Mouse (Mus musculus) gastrocnemius, adult 2 months (tissue): ENCODE data around the gene Tbc1d1. TPM values are rescaled to one million over a fixed set of nuclear protein-coding genes. Genes with fewer than 3 reads are reported as not detected.

ENCODE experiments used
- DNase-seq: peaks from one replicate; pipeline ENCODE4 v3.0.0; 2022
- H3K27ac ChIP-seq: fragments of 200-600 bp; 2 replicates; pipeline ENCODE4 v1.8.1; 2022; ENCODE audit warnings: mild to moderate bottlenecking
- H3K4me3 ChIP-seq: fragments of 200-600 bp; 2 replicates; pipeline ENCODE4 v1.8.1; 2022; ENCODE audit warnings: mild to moderate bottlenecking, moderate library complexity
- CTCF ChIP-seq: fragments of 200-600 bp; IDR thresholded peaks from 2 replicates; pipeline ENCODE4 v1.8.1; 2022; ENCODE audit warnings: antibody characterized with exemption, mild to moderate bottlenecking, moderate library complexity
- intact Hi-C: fragments of 180-260 bp; cut with DNase I; formaldehyde crosslinking; loops from one replicate; pipeline ENCODE4 v1.15.1; 2025
- total RNA-seq, 2 experiments: library from RNA; stranded (reverse); gene quantifications; 2 replicates each; pipeline ENCODE4 v1.2.3; 2021

The Tbc1d1 gene
- total RNA-seq, 2 experiments from 2014 or later: 46.4 to 46.9 TPM

DNA sequence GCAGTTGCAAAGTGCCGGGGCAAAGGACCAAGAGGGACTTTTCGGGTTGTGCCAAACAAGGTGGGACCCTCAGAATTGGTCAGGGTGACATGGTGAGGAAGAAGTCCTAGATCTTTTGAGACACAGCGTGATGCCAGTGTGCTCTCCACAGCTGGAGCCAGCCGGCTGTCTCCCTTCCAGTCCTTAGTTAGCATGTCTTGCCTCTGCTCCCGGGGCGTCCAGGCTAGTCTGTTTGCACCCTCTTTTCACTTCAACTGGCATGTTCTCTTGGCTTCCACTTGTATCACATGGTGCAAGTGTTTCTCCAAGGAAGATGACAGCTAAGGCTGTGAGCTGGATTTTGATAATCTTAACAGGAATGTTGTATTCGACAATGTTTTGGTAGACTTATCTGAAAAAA lies 80.5 kb downstream of the Tbc1d1 start:
- Histone ChIP-seq H3K4me3 (no peak overlapping the region), H3K27ac (peak overlapping the region; percentile 43)
- intact Hi-C loops: no loop called here
- no peak for TF ChIP-seq CTCF
- DNase-seq: no peak

GRCm38 (mm10) chr5:64237263-64237662 lies 81.2 kb downstream of the Tbc1d1 start:
- TF ChIP-seq CTCF: no peak
- intact Hi-C loops: no loop called here
- no peak for DNase-seq
- Histone ChIP-seq H3K4me3 (no peak overlapping the region), H3K27ac (peak overlapping the region; percentile 46)

DNA sequence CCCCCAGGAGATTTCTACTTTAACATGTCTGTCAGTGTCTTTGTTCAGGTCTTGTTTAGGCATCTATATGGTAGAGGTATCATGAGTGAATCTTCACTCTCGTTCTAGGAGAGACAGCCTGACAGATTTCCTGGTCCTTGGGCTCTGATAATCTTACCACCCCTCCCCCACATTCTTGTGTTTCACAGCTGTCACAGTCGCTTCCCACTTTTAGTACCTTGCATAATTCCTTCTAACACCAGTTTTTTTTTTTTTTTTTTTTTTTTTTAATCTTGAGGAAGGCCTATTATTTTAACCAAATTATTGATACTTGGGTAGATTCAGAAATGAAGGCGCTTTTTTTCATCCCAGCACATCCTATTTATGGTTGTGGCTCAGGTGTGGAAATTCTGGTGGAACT lies 81.6 kb downstream of the Tbc1d1 start:
- intact Hi-C loops: no loop called here
- TF ChIP-seq CTCF: no peak
- DNase-seq: no peak
- Histone ChIP-seq H3K27ac (peak overlapping the region; percentile 46), H3K4me3 (no peak overlapping the region)

DNA sequence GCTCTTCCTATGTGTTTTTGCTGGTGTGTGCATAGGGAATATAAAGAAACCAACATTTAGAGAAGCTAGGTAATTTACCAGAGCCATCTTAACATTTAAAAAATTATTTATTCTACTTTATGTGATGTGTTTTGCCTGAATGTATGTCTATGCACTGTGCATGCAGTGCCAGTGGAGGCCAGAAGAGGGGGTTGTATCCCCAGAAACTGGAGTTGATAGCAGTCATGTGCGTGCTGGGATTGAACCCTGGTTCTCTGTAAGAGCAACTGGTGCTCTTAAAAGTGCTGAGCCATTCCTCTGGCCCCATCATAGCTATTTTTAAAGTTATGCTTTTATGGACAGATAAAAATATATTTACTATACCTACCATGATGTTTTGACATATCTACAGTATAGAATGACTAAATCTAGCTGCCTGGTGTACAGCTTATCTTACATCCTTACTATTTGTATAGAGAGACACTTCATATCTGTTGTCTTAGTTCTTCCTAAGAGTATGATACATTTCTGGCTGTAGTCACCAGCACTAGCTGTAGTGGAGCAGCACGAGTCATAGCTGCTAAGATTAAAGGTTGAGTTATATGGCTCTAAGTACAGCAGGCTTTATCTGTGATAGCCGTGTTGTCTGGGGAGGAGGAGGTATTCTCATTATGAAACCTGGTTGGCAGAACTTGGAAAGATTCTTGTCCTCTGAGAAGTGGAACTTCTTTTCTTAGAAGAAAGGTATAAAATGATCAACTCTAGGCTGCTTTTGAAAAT lies 83.0 kb downstream of the Tbc1d1 start:
- H3K27ac ChIP-seq: peak overlapping the region; percentile 46
- no peak for DNase-seq
- no peak overlapping the region for H3K4me3 ChIP-seq
- peak; percentile 30; the same call in 1 of the 2 replicates for TF ChIP-seq CTCF
- intact Hi-C loops: no loop called here

DNA sequence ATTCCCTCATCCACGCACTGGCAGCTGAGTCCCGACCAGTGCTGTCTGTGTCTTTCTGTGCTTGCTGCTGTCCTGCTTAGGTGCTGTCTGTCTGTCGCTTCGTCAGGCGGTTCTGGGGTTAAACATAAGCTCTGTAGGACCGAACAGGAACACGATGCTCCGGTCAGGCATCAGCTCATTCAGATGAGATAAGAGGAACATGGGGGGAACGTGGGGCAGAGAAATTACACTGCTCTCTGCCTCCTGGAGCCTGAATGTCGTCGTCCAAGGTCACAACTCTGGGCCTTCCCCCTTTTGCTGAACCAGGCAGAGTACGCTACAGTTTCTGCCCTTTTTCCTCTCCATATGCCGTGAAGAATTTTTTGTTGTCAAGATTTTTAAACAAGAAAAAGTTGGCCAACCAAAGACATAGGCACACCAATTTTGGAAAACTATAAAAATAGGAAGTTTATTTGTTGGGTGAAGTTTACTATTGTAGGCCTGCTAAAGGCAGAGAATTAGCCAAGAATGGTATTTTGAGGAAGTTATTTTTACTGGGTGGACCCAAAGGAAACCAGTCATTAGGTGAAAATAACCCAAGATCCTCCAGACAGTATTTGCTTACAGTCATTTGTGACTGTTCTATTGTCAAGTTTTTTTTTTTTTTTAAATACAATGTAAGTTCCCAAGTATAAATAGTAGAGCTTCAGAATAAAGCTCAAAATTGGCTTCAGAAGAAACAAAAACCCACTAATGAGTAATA lies 85.0 kb downstream of the Tbc1d1 start:
- no peak for TF ChIP-seq CTCF
- Histone ChIP-seq H3K27ac (peak overlapping the region; percentile 69), H3K4me3 (no peak overlapping the region)
- no peak for DNase-seq
- intact Hi-C loops: no loop called here

- TF ChIP-seq CTCF: no peak
- intact Hi-C loops: no loop called here
- DNase-seq: no peak
- H3K4me3 ChIP-seq: no peak overlapping the region
- peak overlapping the region; percentile 69 for H3K27ac ChIP-seq
These were observed 85.8 kb downstream of the Tbc1d1 start for GRCm38 (mm10) chr5:64241867-64242266.

DNA sequence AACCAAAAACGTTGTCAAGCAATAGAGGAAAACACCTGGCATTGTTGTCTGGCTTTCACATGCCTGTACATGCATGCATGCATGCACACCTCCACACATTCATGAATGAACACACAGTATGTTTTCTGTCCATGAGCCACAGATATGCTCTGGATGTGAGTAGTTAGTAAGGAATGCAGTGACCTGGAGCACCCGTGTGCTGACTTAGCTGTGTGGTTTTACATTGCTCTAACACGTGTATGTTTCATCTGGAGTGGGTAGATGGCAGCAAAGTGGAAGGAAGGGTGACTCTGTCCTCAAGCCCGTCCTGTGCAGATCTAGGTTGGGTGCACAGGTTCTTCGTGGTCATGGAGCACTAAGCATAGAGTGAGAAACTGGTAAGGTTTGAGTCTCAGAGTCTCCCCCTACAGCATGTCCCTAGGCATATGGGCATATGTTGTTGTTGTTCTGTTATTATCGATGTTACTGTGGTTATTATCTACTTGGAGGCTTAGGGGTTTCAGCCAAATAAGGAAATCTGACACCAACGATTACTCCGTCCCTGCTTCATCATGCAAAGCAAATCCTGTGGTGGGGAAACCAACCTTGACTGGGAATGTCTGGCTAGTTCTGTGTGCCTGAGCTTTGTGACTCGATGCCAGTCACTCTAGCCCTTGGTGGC lies 86.8 kb downstream of the Tbc1d1 start:
- DNase-seq: no peak
- TF ChIP-seq CTCF: peak; percentile 6; the same call in 1 of the 2 replicates
- intact Hi-C loops: no loop called here
- Histone ChIP-seq H3K4me3 (no peak overlapping the region), H3K27ac (no peak overlapping the region)

- no peak for TF ChIP-seq CTCF
- DNase-seq: no peak
- Histone ChIP-seq H3K4me3 (no peak overlapping the region), H3K27ac (no peak overlapping the region)
- intact Hi-C loops: no loop called here
These were observed 87.6 kb downstream of the Tbc1d1 start for GRCm38 (mm10) chr5:64243666-64244065.

GRCm38 (mm10) chr5:64244283-64244682 lies 88.2 kb downstream of the Tbc1d1 start:
- H3K4me3 ChIP-seq: no peak overlapping the region
- TF ChIP-seq CTCF: no peak
- no peak for DNase-seq
- H3K27ac ChIP-seq: no peak overlapping the region
- intact Hi-C loops: no loop called here

DNA sequence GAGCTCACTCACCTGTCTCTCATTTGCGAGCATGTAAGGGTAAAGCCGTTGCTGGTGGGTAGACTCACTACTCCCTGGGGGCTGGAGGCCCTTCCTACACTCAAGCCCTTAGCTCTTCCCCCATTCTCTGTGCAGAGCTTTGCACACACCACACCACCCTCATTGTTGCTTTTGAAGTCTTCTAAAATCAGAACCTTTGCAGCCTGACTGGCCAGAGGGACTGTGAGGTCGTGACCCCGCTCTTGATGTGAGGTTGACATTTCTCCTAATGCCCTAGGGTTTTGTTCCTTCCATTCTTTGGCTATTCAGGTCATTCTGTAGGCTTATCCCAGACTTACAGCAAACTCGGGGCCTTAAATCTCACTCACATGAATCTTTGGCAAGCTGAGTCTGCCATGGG lies 88.6 kb downstream of the Tbc1d1 start:
- intact Hi-C loops: no loop called here
- no peak for TF ChIP-seq CTCF
- Histone ChIP-seq H3K27ac (no peak overlapping the region), H3K4me3 (no peak overlapping the region)
- DNase-seq: no peak

GRCm38 (mm10) chr5:64251435-64251834 lies 95.3 kb downstream of the Tbc1d1 start:
- no peak overlapping the region for H3K4me3 ChIP-seq
- intact Hi-C loops: no loop called here
- no peak for TF ChIP-seq CTCF
- no peak overlapping the region for H3K27ac ChIP-seq
- DNase-seq: no peak

GRCm38 (mm10) chr5:64254278-64254677 lies 98.2 kb downstream of the Tbc1d1 start:
- TF ChIP-seq CTCF: no peak
- DNase-seq: no peak
- Histone ChIP-seq H3K4me3 (no peak overlapping the region), H3K27ac (no peak overlapping the region)
- intact Hi-C loops: no loop called here

DNA sequence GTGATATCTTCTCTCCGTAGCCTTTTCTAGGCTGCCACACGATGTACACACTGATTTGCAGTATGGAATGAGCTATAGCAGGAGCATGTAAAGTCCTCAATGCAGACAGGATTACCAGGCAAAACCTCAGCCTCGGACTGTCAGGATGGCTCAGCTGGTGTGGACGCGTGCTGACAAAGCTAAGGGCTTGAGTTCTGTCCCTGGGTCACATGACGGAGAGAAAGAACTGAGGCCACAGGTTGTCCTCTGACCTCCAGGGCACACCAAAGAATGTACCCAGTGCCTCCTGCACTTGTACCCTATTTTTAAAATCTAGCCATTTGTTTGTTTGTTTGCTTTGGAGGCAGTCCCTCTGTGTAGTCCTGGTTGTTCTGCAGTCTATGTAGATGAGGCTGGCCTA lies 98.9 kb downstream of the Tbc1d1 start:
- TF ChIP-seq CTCF: no peak
- DNase-seq: no peak
- intact Hi-C loops: loop anchor here (5.0 kb wide), 1 partner anchor 1567 kb away; no protein-coding TSS in a partner anchor
- peak overlapping the region; percentile 1 for H3K27ac ChIP-seq
- no peak overlapping the region for H3K4me3 ChIP-seq
